Mouse (Mus musculus): ENCODE measurements around the gene Fbxo34. TPM values are rescaled to one million over a fixed set of nuclear protein-coding genes. Genes with fewer than 3 reads are reported as not detected.

Gene Fbxo34
- polyA plus RNA-seq, 1 experiment: not detected

DNA sequence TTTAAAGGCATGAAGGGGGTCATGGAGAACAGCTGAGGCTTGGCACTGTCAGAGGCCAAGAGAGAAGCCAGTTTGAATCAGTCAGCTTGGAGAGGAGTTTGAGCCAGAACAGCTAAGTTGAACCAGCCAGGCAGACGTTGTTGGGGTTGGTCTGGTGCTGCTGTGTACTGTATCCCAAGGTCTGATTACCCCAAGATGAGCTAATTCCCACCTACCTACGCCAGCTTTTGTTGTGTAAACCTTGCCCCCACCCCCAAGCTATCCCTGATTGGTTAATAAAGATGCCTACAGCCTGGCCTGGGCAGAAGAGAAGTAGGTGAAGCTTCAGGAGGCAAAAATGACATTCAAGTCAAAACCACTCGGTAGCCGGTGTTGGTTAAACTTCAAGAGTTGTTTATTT lies 27.8 kb upstream of the Fbxo34 start:
- no peak for TF ChIP-seq POLR2A (IDR thresholded peaks at IDR 0.05; ENCODE audit: insufficient read depth, low read depth, low read length)
- TF ChIP-seq CTCF (IDR thresholded peaks at IDR 0.05; ENCODE audit: insufficient read depth, low read depth, low read length): no peak
- no peaks in the 10 kb centered on the region for H3K4me1 ChIP-seq (ENCODE audit: control insufficient read depth, insufficient read depth, low read length)
- WGBS: 77% methylated on average over 4 of the region's 4 CpGs
- H3K27ac ChIP-seq (ENCODE audit: insufficient read depth, low read depth, low read length): no peak overlapping the region
- no peak overlapping the region for H3K4me3 ChIP-seq (ENCODE audit: insufficient read depth, low read depth, low read length)

DNA sequence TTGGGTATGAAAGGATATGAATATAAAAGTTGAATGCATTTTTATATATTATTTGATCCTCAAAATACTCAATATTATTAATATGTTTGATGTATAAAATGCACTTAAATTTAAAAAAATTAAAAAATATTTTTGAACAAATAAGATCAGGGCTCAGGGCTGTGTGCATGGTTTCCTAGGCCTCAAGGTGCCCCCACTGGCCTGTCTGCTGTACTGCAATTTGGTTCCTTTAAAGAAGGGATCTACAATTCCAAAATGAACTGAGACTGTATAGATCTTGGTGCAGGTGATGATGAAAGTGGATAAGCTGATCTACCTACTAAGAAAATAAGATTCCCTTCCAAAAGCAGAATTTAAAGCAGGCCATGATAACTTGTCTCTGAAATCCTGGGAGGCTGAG lies 17.2 kb upstream of the Fbxo34 start:
- Histone ChIP-seq H3K27ac (ENCODE audit: insufficient read depth, low read depth, low read length) (no peak overlapping the region), H3K4me3 (ENCODE audit: insufficient read depth, low read depth, low read length) (no peak overlapping the region), H3K4me1 (ENCODE audit: control insufficient read depth, insufficient read depth, low read length) (no peaks in the 10 kb centered on the region)
- TF ChIP-seq POLR2A (IDR thresholded peaks at IDR 0.05; ENCODE audit: insufficient read depth, low read depth, low read length): no peak
- TF ChIP-seq CTCF (IDR thresholded peaks at IDR 0.05; ENCODE audit: insufficient read depth, low read depth, low read length): no peak

DNA sequence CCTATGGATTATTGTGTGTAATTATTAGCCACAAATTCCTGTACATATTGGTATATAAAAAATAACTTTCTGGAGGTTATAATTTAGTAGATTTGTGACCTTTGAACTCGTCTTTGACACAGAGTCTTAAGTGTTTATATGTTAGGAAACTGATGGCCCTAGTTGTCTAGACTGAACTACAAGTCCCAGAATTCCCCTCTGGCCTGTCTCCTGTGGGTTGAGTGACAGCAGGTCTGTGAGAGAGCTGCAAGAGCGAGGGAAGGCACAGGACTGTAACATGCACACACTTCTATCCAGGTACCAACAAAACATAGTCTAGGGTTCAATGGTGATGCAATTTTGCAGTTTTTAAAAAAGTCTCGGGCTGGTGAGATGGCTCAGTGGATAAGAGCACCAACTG lies 11.3 kb upstream of the Fbxo34 start:
- H3K4me1 ChIP-seq (ENCODE audit: control insufficient read depth, insufficient read depth, low read length): no peaks in the 10 kb centered on the region
- H3K4me3 ChIP-seq (ENCODE audit: insufficient read depth, low read depth, low read length): no peak overlapping the region
- no peak overlapping the region for H3K27ac ChIP-seq (ENCODE audit: insufficient read depth, low read depth, low read length)
- no peak for TF ChIP-seq POLR2A (IDR thresholded peaks at IDR 0.05; ENCODE audit: insufficient read depth, low read depth, low read length)
- no peak for TF ChIP-seq CTCF (IDR thresholded peaks at IDR 0.05; ENCODE audit: insufficient read depth, low read depth, low read length)
- WGBS: 73% methylated on average over 3 of the region's 3 CpGs

DNA sequence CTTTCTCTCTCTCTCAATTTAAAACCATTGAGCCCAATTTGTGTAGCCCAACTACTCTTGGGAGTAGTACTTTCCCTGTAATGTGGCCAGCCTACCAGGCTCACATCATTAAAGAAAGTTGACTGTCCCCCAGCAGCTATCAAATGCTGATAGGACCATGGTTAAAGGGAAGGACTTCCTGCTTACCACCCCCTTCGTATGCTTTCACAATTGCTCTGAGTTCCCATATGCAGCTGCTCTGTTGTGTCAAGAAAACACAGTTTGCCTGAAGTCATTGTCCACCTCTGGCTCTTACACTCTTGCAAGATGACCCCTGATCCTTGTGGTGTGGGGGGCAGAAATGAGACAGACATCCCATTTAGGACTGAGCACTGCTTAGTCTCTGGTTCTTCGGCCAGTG lies 5.3 kb upstream of the Fbxo34 start:
- Histone ChIP-seq H3K27ac (ENCODE audit: insufficient read depth, low read depth, low read length) (no peak overlapping the region), H3K4me3 (ENCODE audit: insufficient read depth, low read depth, low read length) (no peak overlapping the region), H3K4me1 (ENCODE audit: control insufficient read depth, insufficient read depth, low read length) (no peaks in the 10 kb centered on the region)
- WGBS: 79% methylated on average over 2 of the region's 2 CpGs
- TF ChIP-seq CTCF (IDR thresholded peaks at IDR 0.05; ENCODE audit: insufficient read depth, low read depth, low read length) (no peak), POLR2A (IDR thresholded peaks at IDR 0.05; ENCODE audit: insufficient read depth, low read depth, low read length) (no peak)

DNA sequence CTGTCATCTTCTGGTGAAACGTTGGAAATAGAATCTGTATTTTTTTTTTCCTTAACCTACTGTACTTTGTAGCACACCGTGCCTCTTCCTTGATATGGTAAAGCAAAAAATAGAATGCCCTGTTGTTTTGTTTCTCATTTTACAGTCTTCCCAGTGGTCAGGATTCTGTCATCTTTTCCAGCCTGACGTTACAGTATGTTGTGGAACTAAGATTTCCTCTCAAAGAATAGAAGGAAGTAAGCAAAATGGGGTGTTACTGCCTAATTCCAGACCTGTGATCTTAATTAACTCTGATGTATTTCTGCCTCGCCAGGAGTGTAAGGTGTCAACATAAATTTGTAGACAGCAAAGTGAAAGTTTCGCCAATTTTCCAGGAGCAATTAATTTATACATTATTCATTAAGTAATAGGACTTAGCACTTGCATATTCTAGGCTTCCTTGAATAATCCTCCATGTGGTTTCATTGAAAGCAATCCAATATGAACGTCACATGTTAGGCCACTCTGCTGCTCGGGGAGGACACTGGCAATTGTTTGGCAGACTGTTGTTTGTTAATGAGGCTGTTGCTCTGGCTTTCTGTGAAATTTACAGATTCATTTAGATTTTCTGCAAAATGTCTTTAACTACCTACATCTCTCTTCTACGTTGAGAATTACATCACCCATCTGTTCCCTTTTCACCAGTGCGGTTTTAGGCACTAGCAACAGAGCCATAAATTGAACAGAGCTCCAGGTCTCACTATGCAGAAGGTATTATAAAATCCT lies 4.7 kb upstream of the Fbxo34 start:
- H3K4me1 ChIP-seq (ENCODE audit: control insufficient read depth, insufficient read depth, low read length): no peaks in the 10 kb centered on the region
- WGBS: 50% methylated on average over 9 of the region's 9 CpGs
- no peak overlapping the region for H3K27ac ChIP-seq (ENCODE audit: insufficient read depth, low read depth, low read length)
- H3K4me3 ChIP-seq (ENCODE audit: insufficient read depth, low read depth, low read length): no peak overlapping the region
- TF ChIP-seq CTCF (IDR thresholded peaks at IDR 0.05; ENCODE audit: insufficient read depth, low read depth, low read length) (no peak), POLR2A (IDR thresholded peaks at IDR 0.05; ENCODE audit: insufficient read depth, low read depth, low read length) (no peak)

DNA sequence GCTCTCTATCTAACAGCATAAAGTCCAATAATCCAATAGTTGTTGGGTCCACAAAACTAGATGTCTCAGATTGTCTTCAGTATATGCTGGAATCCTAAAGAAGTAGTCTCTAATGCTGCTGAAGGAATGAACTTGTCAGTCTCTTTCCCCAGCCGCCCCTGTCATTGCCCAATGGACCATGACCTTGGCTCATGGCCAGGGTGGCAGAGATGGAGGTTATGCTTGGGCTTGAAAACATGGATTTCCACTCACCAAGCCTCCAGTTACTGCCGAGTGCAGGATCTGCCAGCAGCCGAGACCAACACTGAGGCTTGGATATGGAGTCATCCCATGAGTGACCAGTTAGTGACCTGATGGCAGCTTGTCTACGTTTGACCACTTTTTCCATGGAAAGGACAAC lies 9.3 kb downstream of the Fbxo34 start:
- H3K27ac ChIP-seq (ENCODE audit: insufficient read depth, low read depth, low read length): no peak overlapping the region
- H3K4me1 ChIP-seq (ENCODE audit: control insufficient read depth, insufficient read depth, low read length): no peaks in the 10 kb centered on the region
- WGBS: 67% methylated on average over 4 of the region's 4 CpGs
- no peak for TF ChIP-seq CTCF (IDR thresholded peaks at IDR 0.05; ENCODE audit: insufficient read depth, low read depth, low read length)
- TF ChIP-seq POLR2A (IDR thresholded peaks at IDR 0.05; ENCODE audit: insufficient read depth, low read depth, low read length): no peak
- no peak overlapping the region for H3K4me3 ChIP-seq (ENCODE audit: insufficient read depth, low read depth, low read length)

DNA sequence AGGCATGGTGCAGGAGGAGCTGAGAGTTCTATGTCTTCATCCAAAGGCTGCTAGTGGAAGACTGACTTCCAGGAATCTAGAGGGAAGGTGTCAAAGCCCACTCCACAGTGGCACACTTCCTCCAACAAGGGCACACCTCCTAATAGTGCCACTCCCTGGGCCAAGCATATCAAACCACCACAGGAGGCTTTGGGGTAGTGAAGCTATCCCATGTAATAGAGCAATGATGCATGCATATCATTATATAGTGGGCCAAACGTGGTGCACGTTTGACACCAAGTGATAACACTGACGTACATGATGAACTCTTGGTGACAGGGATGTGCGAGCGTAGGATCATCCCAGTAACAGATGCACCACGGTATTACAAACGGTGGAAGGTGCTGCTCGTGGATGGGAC lies 11.8 kb downstream of the Fbxo34 start:
- WGBS: 92% methylated on average over 8 of the region's 8 CpGs
- TF ChIP-seq POLR2A (IDR thresholded peaks at IDR 0.05; ENCODE audit: insufficient read depth, low read depth, low read length) (no peak), CTCF (IDR thresholded peaks at IDR 0.05; ENCODE audit: insufficient read depth, low read depth, low read length) (no peak)

DNA sequence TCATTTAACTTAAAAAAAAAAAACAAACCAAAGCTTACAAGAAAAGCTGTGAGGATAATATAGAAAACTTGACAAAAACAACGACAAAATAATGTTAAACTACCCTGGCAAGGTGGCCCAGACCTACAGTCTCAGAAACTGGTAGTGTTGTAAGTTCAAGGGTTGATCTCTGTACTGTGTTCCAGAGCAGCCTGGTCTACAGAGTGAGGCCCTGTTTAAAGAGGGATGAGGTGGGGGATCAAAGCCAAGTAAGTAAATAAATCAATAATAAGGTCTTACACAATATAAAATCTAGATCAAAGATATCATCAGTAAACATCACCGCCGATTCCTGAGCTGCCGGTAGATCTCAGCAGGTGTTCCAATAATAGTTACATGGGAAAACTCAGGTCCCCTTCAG lies 12.2 kb downstream of the Fbxo34 start:
- Histone ChIP-seq H3K27ac (ENCODE audit: insufficient read depth, low read depth, low read length) (no peak overlapping the region), H3K4me1 (ENCODE audit: control insufficient read depth, insufficient read depth, low read length) (peaks cover 6% of the 10 kb centered on the region), H3K4me3 (ENCODE audit: insufficient read depth, low read depth, low read length) (no peak overlapping the region)
- TF ChIP-seq POLR2A (IDR thresholded peaks at IDR 0.05; ENCODE audit: insufficient read depth, low read depth, low read length): no peak
- 79% methylated on average over 4 of the region's 4 CpGs for WGBS

More for the DNA sequence above, 11.8 kb downstream of the Fbxo34 start:
- H3K4me1 ChIP-seq (ENCODE audit: control insufficient read depth, insufficient read depth, low read length): peaks cover 6% of the 10 kb centered on the region
- no peak overlapping the region for H3K4me3 ChIP-seq (ENCODE audit: insufficient read depth, low read depth, low read length)
- H3K27ac ChIP-seq (ENCODE audit: insufficient read depth, low read depth, low read length): no peak overlapping the region

DNA sequence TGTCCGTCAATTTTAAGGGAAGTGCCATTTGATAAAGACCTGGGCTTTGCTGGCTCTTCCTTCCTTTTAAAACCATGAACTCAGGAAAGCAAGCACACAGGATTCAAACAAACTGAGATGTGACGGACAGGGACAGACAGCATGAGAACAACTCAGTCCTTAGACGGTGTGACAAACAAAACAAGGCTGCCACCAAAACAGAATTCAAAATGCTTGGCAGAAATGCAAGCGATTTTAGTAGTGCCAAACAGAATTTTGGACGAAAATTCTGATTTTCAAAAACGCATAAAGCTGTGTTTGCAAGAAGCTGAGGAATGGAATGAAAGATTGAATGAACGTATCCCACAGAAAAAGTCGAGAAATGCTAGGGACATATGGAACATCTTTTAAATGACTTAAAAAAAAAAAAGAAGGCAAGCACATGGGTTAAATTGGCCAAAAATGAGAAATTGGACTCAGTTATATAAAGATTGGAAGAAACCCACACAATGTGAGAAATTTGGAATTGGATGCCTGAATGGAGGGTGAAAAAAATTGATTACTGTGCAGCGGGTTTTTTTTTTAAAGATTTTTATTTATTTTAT lies 12.7 kb downstream of the Fbxo34 start:
- H3K27ac ChIP-seq (ENCODE audit: insufficient read depth, low read depth, low read length): no peak overlapping the region
- H3K4me3 ChIP-seq (ENCODE audit: insufficient read depth, low read depth, low read length): no peak overlapping the region
- TF ChIP-seq CTCF (IDR thresholded peaks at IDR 0.05; ENCODE audit: insufficient read depth, low read depth, low read length) (no peak), POLR2A (IDR thresholded peaks at IDR 0.05; ENCODE audit: insufficient read depth, low read depth, low read length) (no peak)
- WGBS: 83% methylated on average over 9 of the region's 9 CpGs
- peaks cover 6% of the 10 kb centered on the region for H3K4me1 ChIP-seq (ENCODE audit: control insufficient read depth, insufficient read depth, low read length)
